Mouse (Mus musculus) neural tube, embryonic 15.5 days (tissue): Measurements from ENCODE around the gene Xrcc6. TPM values are rescaled to one million over a fixed set of nuclear protein-coding genes. Genes with fewer than 3 reads are reported as not detected.

ENCODE experiments used
- ATAC-seq: fragments of 200-750 bp; cut with Nextera tagmentation; 2 replicates; pipeline ENCODE4 v1.8.0; 2017; ENCODE audit warnings: mild to moderate bottlenecking, moderate TSS enrichment, moderate library complexity; ENCODE audit not compliant: low FRiP score
- H3K27ac ChIP-seq: fragments of 300-500 bp; sonication (generic); replicated peaks from 2 replicates; pipeline ENCODE4 v1.5.1; 2015; ENCODE audit warnings: mild to moderate bottlenecking, inconsistent platforms
- H3K27me3 ChIP-seq: fragments of 300-500 bp; sonication (generic); replicated peaks from 2 replicates; pipeline ENCODE4 v1.6.1; 2015; ENCODE audit warnings: inconsistent platforms
- H3K36me3 ChIP-seq: fragments of 300-500 bp; sonication (generic); 2 replicates; pipeline ENCODE4 v1.6.1; 2015; ENCODE audit warnings: inconsistent platforms
- H3K4me1 ChIP-seq: fragments of 300-500 bp; sonication (generic); 2 replicates; pipeline ENCODE4 v1.6.1; 2015; ENCODE audit warnings: inconsistent platforms
- H3K4me2 ChIP-seq: fragments of 300-500 bp; sonication (generic); 2 replicates; pipeline ENCODE4 v1.6.1; 2015; ENCODE audit warnings: inconsistent platforms, mild to moderate bottlenecking, moderate library complexity
- H3K4me3 ChIP-seq: fragments of 300-500 bp; sonication (generic); replicated peaks from 2 replicates; pipeline ENCODE4 v1.5.1; 2015; ENCODE audit warnings: mild to moderate bottlenecking, inconsistent platforms
- H3K9ac ChIP-seq: fragments of 300-500 bp; sonication (generic); replicated peaks from 2 replicates; pipeline ENCODE4 v1.6.1; 2015; ENCODE audit warnings: mild to moderate bottlenecking, inconsistent platforms
- H3K9me3 ChIP-seq: fragments of 300-500 bp; sonication (generic); replicated peaks from 2 replicates; pipeline ENCODE4 v1.6.1; 2016; ENCODE audit warnings: inconsistent platforms
- WGBS: fragments of 180-500 bp; shearing (Covaris S2); methylation state at CpG from one replicate; pipeline ENCODE4 v1.1.7; 2015; ENCODE audit warnings: mixed read lengths; 5-methylcytosine and 5-hydroxymethylcytosine counted together
- polyA plus RNA-seq: library from polyadenylated mRNA; unstranded; fragments of >200 nt; fragmentation: Nextera tagmentation; extraction: Ambion mirVana; gene quantifications from 2 replicates; pipeline ENCODE4 v1.2.1, GENCODE M21; 2015

Xrcc6 gene
- polyA plus RNA-seq, 1 experiment from 2014 or later = 41.6 TPM

GRCm38 (mm10) chr15:82027726-82028125 lies 40.1 kb downstream of the Xrcc6 start:
- Histone ChIP-seq H3K27ac (no peak overlapping the region), H3K4me1 (no peaks in the 10 kb centered on the region), H3K4me3 (no peak overlapping the region), H3K9me3 (no peaks in the 10 kb centered on the region), H3K9ac (no peak overlapping the region), H3K27me3 (no peaks in the 10 kb centered on the region), H3K36me3 (peaks cover 89% of the 10 kb centered on the region), H3K4me2 (no peak overlapping the region)
- no peak for ATAC-seq
- 89% methylated on average over 7 of the region's 7 CpGs for WGBS

- no peak overlapping the region for H3K9ac ChIP-seq
- no peak overlapping the region for H3K27ac ChIP-seq
- no peak overlapping the region for H3K4me2 ChIP-seq
- H3K36me3 ChIP-seq = peaks cover 68% of the 10 kb centered on the region
- no peak overlapping the region for H3K4me3 ChIP-seq
- ATAC-seq = no peak
- no peaks in the 10 kb centered on the region for H3K9me3 ChIP-seq
- no peaks in the 10 kb centered on the region for H3K4me1 ChIP-seq
- WGBS = 91% methylated on average over 7 of the region's 7 CpGs
- H3K27me3 ChIP-seq = no peaks in the 10 kb centered on the region
Observed at GRCm38 (mm10) chr15:82032386-82032785, 44.8 kb downstream of the Xrcc6 start.

- 89% methylated on average over 4 of the region's 4 CpGs for WGBS
- ATAC-seq = no peak
- no peak within 1 kb of the TSS for H3K9ac ChIP-seq
- H3K9me3 ChIP-seq = no peaks in the 10 kb centered on the region
- H3K4me2 ChIP-seq = no peak within 1 kb of the TSS
- H3K36me3 ChIP-seq = peaks cover 69% of the 10 kb centered on the region
- H3K27me3 ChIP-seq = no peaks in the 10 kb centered on the region
- no peaks in the 10 kb centered on the region for H3K4me1 ChIP-seq
- no peak within 1 kb of the TSS for H3K27ac ChIP-seq
- no peak within 1 kb of the TSS for H3K4me3 ChIP-seq
Observed at GRCm38 (mm10) chr15:82033762-82034161, 46.1 kb downstream of the Xrcc6 start, which contains the start of gene Desi1. Desi1 (minus strand) TSS chr15:82033862.

- Histone ChIP-seq H3K27ac (no peak overlapping the region), H3K4me1 (no peaks in the 10 kb centered on the region), H3K4me2 (no peak overlapping the region), H3K9ac (no peak overlapping the region), H3K36me3 (peaks cover 67% of the 10 kb centered on the region), H3K27me3 (no peaks in the 10 kb centered on the region), H3K4me3 (no peak overlapping the region), H3K9me3 (no peaks in the 10 kb centered on the region)
- WGBS = 87% methylated on average over 12 of the region's 12 CpGs
- ATAC-seq = no peak
Observed at GRCm38 (mm10) chr15:82035904-82036689, 48.5 kb downstream of the Xrcc6 start.

- Histone ChIP-seq H3K4me1 (peaks cover 10% of the 10 kb centered on the region), H3K4me2 (no peak overlapping the region), H3K4me3 (no peak overlapping the region), H3K27me3 (no peaks in the 10 kb centered on the region), H3K9ac (no peak overlapping the region), H3K36me3 (peaks cover 56% of the 10 kb centered on the region), H3K27ac (no peak overlapping the region), H3K9me3 (no peaks in the 10 kb centered on the region)
- 100% methylated on average over 1 of the region's 1 CpGs for WGBS
- no peak for ATAC-seq
Observed at GRCm38 (mm10) chr15:82040650-82041049, 53.0 kb downstream of the Xrcc6 start.

- H3K4me3 ChIP-seq = no peak overlapping the region
- peaks cover 28% of the 10 kb centered on the region for H3K36me3 ChIP-seq
- no peak overlapping the region for H3K9ac ChIP-seq
- no peaks in the 10 kb centered on the region for H3K27me3 ChIP-seq
- no peak overlapping the region for H3K4me2 ChIP-seq
- no peak overlapping the region for H3K27ac ChIP-seq
- WGBS = 97% methylated on average over 7 of the region's 7 CpGs
- H3K4me1 ChIP-seq = peaks cover 27% of the 10 kb centered on the region
- no peaks in the 10 kb centered on the region for H3K9me3 ChIP-seq
- no peak for ATAC-seq
Observed at GRCm38 (mm10) chr15:82044166-82044784, 56.6 kb downstream of the Xrcc6 start.

- Histone ChIP-seq H3K4me3 (peak overlapping the region; percentile 100), H3K9ac (peak overlapping the region; percentile 90), H3K27me3 (no peaks in the 10 kb centered on the region), H3K27ac (no peak overlapping the region), H3K9me3 (no peaks in the 10 kb centered on the region), H3K4me1 (peaks cover 27% of the 10 kb centered on the region), H3K36me3 (peaks cover 13% of the 10 kb centered on the region), H3K4me2 (peak overlapping the region; percentile 92)
- ATAC-seq = 0 out of 2 replicates have a peak, but pooled peaks have one; percentile 30
- 6% methylated on average over 26 of the region's 26 CpGs for WGBS
Observed at GRCm38 (mm10) chr15:82046246-82046891, 58.7 kb downstream of the Xrcc6 start.

GRCm38 (mm10) chr15:82047080-82047883 lies 59.6 kb downstream of the Xrcc6 start, which contains the start of gene Snu13:
Snu13 (minus strand) TSS chr15:82047598.
- Histone ChIP-seq H3K4me3 (peak within 1 kb of the TSS; percentile 100), H3K4me2 (peak within 1 kb of the TSS; percentile 92), H3K9me3 (no peaks in the 10 kb centered on the region), H3K27me3 (no peaks in the 10 kb centered on the region), H3K4me1 (peaks cover 27% of the 10 kb centered on the region), H3K9ac (peak within 1 kb of the TSS; percentile 90), H3K36me3 (peaks cover 12% of the 10 kb centered on the region), H3K27ac (peak within 1 kb of the TSS; percentile 91)
- WGBS = 1% methylated on average over 71 of the region's 74 CpGs
- peak; percentile 89 for ATAC-seq

- Histone ChIP-seq H3K4me1 (peaks cover 6% of the 10 kb centered on the region), H3K36me3 (no peaks in the 10 kb centered on the region)
- 72% methylated on average over 5 of the region's 5 CpGs for WGBS
Observed at GRCm38 (mm10) chr15:82052544-82052943, 64.9 kb downstream of the Xrcc6 start.

GRCm38 (mm10) chr15:82058719-82059201 lies 71.1 kb downstream of the Xrcc6 start, which contains the start of gene 4930407I10Rik:
4930407I10Rik (plus strand) TSS chr15:82059151.
- no peaks in the 10 kb centered on the region for H3K9me3 ChIP-seq
- WGBS = 83% methylated on average over 1 of the region's 1 CpGs
- H3K9ac ChIP-seq = no peak within 1 kb of the TSS
- ATAC-seq = no peak
- no peaks in the 10 kb centered on the region for H3K36me3 ChIP-seq
- H3K4me2 ChIP-seq = no peak within 1 kb of the TSS
- 0 out of 2 replicates have a peak, but pooled peaks cover 3% of the 10 kb centered on the region for H3K27me3 ChIP-seq
- no peak within 1 kb of the TSS for H3K27ac ChIP-seq
- H3K4me3 ChIP-seq = no peak within 1 kb of the TSS
- no peaks in the 10 kb centered on the region for H3K4me1 ChIP-seq

More at GRCm38 (mm10) chr15:82052544-82052943, 64.9 kb downstream of the Xrcc6 start:
- Histone ChIP-seq H3K27me3 (no peaks in the 10 kb centered on the region), H3K4me3 (no peak overlapping the region), H3K4me2 (no peak overlapping the region), H3K9me3 (no peaks in the 10 kb centered on the region), H3K27ac (no peak overlapping the region), H3K9ac (no peak overlapping the region)
- ATAC-seq = no peak

GRCm38 (mm10) chr15:82063909-82064308 lies 76.3 kb downstream of the Xrcc6 start:
- 77% methylated on average over 14 of the region's 14 CpGs for WGBS
- H3K4me1 ChIP-seq = no peaks in the 10 kb centered on the region
- no peak overlapping the region for H3K27ac ChIP-seq
- no peaks in the 10 kb centered on the region for H3K36me3 ChIP-seq
- peaks cover 24% of the 10 kb centered on the region for H3K27me3 ChIP-seq
- ATAC-seq = no peak
- H3K4me3 ChIP-seq = no peak overlapping the region
- no peak overlapping the region for H3K9ac ChIP-seq
- no peaks in the 10 kb centered on the region for H3K9me3 ChIP-seq
- no peak overlapping the region for H3K4me2 ChIP-seq
